Mouse (Mus musculus) urinary bladder, adult 2 months (tissue): ENCODE measurements around the gene Klc1. TPM values are rescaled to one million over a fixed set of nuclear protein-coding genes. Genes with fewer than 3 reads are reported as not detected.

Experiments
- DNase-seq: peaks from one replicate; pipeline ENCODE4 v3.0.0; 2022; ENCODE audit warnings: low spot score
- polyA plus RNA-seq: library from polyadenylated mRNA; depleted of rRNA; stranded (reverse); fragments of >200 nt; gene quantifications from 2 replicates; pipeline ENCODE4 v1.2.3, GENCODE M21; 2012

Gene Klc1
- polyA plus RNA-seq, 1 experiment = 96.5 TPM

DNA sequence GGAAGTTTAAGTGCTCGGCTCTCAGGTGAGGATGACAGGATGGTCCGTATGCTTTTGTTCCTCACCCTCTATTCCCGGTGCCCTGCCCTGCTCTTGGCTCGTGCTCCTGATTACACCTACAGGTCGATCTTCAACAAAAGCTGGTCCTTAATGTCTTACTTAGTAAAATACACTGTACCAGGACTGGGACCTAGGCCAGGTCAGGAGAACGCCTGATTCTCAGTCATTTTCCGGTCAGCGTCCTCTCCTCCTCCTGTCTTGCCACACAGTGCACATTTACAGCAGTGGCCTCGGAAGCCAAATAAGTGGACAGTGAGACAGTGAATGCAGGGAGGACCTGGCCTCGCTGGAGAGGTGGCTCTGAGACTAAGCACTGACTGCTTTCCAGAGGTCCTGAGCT, 12.0 kb downstream of the Klc1 start:
- no peak for DNase-seq

GRCm38 (mm10) chr12:111774156-111774555, 15.5 kb downstream of the Klc1 start:
- no peak for DNase-seq

GRCm38 (mm10) chr12:111774845-111775244, 16.2 kb downstream of the Klc1 start:
- DNase-seq = no peak

GRCm38 (mm10) chr12:111777919-111778318, 19.3 kb downstream of the Klc1 start:
- DNase-seq = no peak

DNA sequence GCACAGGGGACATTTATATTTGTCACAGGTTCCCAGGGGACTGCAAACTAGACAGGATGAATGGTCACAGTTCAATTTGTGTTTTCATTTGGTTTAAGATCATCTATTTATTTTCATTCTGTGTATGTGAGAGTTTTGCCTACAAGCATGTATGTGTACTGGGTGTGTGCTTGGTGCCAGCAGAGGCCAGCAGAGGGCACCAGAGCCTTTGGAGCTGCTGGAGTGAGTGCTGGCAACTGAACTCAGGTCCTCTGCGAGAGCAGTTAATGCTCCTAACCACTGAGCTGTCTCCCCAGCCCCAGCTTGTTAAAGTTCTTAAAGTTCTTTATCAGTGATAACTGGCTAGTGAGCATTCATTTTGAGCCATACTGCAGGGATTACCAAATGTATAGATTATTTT, 20.9 kb downstream of the Klc1 start:
- no peak for DNase-seq

GRCm38 (mm10) chr12:111785174-111785573, 26.5 kb downstream of the Klc1 start:
- DNase-seq = no peak

GRCm38 (mm10) chr12:111787015-111787414, 28.4 kb downstream of the Klc1 start:
- DNase-seq = no peak

GRCm38 (mm10) chr12:111790090-111790489, 31.4 kb downstream of the Klc1 start:
- DNase-seq = no peak

DNA sequence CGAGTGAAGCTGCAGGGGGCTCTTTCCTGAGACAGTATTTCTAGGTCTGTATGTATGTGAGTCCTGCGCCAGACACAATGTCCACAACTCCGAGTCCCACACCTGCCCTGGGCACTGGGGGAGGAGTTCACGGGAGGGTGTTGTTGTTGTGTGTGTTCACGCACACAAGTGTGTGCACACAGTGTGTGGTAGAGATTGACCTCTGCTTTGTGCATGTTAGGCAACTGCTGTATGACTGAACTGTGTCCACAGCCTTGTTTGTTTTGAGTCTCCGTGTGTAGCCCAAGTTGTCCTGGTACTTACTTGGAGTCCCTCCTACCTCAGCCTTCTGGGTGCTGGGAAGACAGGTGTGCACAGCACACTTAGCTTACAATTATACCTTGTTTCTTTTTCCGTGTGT, 32.0 kb downstream of the Klc1 start:
- DNase-seq = no peak

DNA sequence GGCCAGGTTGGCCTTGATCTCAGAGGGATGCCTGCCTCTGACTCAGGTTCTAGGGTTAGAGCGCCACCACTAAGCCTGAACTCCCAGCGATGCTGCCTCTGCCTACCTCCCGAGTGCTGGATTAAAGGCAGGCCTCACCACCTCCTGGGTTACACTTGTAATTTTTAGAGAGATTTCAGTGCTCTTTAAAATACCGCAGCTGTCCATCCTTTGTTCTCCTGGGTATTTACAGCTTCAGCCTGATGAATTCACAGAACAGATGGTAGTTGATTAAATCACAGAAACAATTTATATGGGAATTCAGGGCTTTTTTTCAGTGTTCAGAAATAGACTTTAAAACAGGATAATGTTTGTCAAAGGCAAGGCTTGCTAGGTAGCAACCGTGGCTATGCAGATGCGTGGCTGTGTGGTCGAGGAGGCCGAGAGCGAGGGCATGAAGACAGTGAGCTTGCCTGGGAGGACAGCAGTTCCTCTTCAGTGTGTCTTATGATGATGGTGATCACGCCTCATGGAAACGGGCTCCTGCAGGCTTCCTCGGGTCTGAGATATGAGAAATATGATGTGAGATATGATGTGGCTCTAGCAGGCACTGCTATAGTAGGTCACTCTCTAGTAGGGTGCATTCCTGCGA, 32.9 kb downstream of the Klc1 start:
- no peak for DNase-seq

DNA sequence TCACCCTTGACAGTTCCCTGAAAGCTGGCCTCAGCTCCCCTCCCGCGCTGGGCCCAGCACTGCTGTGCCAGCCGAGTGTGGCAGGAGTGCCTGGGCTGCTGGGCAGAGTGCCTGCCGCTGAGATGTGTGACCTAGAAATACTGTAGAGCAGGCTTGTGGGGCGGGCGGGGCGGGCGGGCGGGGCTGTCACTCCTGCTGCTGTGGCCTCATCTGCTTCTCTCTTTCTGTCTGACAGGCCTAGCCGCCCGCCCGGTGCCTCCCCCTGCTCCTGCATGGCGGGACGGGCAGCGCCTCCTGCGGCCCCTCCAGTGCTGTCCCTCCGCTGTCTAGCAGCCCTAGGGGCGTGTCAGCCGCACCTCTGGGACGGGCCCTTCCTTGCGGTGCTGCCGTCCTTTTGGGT, 35.5 kb downstream of the Klc1 start:
- DNase-seq = no peak

- DNase-seq = no peak
Observed at GRCm38 (mm10) chr12:111794526-111795179, 36.0 kb downstream of the Klc1 start.

GRCm38 (mm10) chr12:111795180-111795895, 36.7 kb downstream of the Klc1 start:
- DNase-seq = no peak

DNA sequence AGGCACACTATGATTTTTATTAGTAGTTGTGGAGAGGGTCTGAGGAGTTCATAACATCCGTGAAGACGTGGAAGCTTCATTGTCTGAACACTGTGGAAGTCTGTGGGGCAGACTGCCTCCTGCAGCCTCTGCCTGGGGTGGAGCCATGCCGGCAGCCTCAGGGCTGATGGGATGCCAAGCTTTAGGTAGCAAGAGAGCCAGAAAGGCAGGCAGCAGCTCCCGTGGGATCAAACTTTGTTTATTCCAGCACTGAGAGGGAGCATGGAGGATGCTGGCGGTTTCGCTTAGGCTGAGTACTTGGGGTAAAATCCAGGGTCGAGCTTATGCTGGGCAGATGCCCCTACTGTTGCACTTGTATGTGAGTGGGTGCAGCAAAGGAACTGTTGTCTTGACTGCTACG, 38.6 kb downstream of the Klc1 start:
- DNase-seq = no peak

DNA sequence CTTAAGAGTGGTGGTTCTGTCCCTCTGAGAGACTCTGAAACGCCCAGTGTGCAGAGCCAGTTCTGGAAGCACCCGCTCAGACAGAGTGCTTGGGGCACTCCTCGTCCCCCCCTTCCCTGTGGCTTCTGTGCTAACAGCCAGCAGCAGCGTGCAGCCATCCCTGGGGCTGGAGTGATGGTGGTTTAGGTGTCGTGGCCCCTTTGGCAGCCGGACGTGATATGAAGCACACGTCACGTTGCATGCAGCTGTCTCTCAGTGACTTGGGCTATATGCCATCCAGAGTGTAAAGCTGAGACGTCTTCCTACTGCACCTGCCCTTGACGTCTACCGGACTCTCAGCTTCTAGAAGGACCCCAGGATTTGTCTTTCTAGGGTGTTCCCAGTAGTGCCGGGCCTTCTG, 39.8 kb downstream of the Klc1 start:
- DNase-seq = no peak

DNA sequence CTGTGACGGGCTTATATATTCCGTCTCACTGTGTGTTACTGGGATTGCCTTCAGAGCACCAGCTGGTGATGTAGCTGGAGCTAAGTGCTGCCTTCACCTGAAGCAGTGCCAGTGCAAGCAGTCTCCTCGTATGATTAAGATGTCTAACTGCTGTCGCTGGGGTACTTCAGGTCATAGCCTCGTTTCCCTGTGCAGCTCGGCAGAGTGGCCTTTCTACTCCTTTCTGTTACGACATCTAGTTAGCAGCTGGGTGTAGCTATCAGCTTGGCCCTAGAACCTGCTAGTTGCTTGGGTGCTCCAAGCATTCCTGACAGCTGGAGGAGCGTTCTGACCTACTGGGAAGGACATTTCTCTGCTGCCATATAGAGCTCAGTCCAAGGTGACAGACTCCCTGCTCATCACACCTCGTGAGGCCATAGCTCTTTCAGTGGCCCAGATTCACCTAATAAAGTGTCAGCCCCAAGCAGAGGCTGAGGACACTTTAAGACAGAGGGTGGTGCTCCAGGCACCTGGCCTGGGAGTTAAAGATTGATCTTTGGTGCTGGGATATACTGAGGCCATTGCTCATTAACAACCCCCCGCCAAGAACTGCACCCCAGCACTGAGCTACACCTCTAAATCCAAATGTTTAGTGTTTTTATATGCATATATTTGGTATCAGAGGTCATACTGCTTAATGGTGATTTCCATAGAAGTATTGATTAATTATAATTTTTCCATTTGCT, 42.0 kb downstream of the Klc1 start:
- no peak for DNase-seq

DNA sequence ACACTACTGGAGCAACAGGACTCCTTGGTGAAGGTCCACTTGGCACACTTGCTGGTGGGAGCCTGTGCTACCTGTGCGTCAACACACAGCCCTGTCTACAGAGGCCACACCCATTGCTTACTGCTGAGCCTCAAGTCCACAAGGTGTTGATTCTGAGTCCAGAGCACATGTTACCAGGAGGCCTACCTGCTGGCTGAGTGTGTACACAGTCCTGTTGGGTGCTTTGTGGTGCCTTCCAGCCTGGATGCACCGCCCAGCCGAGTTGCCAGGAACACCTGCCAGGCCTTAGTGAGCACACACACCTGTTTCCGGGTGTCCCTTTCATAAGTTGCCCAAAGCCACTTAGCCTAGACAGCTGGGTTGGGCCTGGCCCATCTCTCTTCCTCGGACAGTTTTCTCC, 44.9 kb downstream of the Klc1 start:
- no peak for DNase-seq

GRCm38 (mm10) chr12:111808775-111809174, 50.1 kb downstream of the Klc1 start:
- DNase-seq = no peak

DNA sequence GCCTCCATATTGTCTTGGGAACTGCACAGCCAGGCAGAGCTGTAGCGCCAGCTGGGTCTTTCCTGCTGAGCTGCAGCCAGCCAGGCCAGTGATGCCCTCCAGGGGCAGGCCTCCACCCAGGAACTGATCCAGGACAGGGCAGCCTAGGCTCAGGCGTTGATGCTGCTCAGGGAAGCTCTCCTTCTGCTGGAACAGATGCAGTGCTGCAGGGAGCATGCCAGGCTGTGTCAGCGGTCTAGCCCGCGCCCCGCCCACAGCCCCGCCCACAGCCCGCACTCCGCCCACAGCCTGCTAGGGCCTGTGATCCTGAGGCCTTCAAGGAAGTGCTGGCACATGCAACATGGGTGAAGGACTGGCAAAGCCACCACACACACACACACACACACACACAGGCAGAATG, 51.1 kb downstream of the Klc1 start:
- peak; percentile 48 for DNase-seq

DNA sequence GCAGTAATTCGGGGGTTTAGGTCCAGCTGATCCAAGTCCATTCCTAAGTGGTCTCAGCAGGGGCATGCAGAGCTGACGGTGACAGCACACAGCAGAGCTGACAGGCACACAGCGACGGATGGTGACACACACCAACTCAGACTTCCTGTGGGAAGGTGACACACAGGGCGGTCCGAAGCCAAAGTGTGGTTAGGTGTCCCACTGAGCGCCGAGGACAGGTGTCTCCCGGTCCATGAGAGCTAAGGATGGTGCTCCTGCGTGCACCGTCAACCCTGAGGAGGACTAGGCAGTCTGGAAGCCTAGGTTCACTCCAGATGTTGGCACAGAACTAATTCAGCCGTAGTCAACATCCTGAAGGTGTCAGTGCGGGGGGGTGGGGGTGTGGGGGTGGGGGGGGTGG, 53.4 kb downstream of the Klc1 start:
- no peak for DNase-seq

DNA sequence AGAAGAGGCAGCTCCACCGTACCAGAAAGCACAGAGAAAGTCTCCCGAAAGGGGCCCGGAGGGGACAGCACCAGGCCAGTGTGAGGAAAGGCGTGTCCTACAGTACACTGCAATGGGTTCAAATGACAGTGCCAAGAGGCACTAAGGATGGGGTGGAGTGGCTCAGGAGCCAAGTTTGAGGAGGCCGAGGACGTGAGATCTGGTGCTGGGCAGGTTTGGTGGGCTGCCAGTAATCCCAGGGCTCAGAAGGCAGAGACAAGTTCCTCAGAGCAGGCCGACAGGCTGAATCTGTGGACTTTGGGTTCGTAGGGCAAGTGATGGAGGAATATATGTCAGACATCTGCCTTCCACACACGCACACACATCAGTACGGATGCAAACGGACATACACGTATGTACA, 54.0 kb downstream of the Klc1 start:
- DNase-seq = no peak

DNA sequence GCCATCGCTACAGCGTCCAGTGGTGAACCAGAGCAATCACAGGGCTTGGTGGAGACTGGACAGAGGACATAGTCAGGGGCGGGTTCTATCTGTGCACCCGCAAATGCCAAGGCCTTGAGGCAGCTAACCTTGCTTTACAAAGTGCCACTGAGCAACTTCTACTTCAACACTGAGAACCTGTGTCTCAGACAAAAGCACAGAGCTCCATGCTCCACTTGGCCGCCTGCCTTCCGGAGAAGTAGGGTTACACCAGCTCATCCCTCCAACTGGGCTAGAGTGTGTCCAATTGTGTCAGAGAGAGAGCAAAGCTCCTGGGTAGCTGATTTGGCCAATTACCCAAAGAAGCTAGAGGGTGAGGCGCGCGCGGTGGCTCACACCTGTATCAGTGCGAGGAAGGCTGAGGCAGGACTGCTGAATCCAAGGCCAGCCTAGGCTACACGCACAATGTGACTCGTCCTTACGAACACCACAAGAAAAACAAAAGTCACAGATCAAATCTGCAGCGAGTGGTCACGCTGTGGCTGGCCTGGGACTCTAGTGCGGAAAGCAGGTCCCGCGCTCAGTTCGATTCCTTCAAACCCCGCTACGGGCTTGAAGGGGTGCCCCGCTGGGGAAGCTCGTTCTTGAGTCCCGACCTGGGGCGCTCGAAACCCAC, 54.6 kb downstream of the Klc1 start:
- no peak for DNase-seq
